Mouse (Mus musculus) embryo, embryonic 9.5 days (tissue): ENCODE measurements at regions not wholly inside any gene's neighbourhood (a gene's known extent, or its start where the extent isn't known, plus 50 kb on each side); places are given as distances from the start of the nearest gene placed in this dataset.
"Not testable (repeated sequence)": the region's sequence is repeated elsewhere in the genome, so short reads cannot be mapped to it uniquely, and the experiment has no call there.

Experiments used
- DNase-seq: peaks from one replicate; pipeline ENCODE4 v3.0.0-alpha.2; 2017; ENCODE audit errors: extremely low spot score

DNA sequence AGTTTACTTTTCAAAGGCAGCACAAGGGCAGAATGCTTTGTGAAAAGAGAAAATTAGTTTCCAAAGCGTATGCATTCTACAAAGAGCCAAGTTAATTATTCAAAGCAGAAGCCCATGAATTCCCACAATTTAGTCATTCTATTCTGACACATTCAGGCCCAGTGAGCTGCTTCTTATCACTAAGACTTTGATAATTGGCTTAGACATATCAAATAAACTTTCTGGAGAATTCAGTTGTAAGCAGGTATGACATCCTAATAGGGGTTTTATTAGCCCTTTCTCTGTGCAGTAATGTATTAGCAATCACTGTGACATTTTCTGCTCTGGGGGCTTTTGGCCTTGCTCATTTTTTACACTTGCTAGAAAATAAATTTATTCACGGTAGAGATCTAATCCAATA, 161.9 kb upstream of the Gm10306 start:
- no peak for DNase-seq

DNA sequence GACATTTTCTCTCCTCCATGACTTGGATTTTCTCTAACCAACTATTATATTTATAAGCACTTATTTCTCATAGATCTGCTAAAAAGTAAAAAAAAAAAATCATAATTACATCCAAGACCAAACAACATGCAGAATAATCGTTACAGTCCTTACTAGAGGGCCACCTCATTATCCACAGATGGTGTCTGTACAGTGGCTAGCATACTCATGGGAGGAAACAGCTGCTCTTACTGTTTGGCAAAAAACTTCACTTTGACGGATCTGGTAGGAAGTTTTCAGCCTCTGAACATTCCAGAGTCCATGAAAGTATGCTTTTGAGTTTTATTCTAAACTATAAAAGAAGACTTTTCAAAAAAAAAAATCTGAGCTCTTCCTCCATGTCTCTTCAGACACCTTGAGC, 159.1 kb upstream of the Gm10306 start:
- DNase-seq, result no peak

DNA sequence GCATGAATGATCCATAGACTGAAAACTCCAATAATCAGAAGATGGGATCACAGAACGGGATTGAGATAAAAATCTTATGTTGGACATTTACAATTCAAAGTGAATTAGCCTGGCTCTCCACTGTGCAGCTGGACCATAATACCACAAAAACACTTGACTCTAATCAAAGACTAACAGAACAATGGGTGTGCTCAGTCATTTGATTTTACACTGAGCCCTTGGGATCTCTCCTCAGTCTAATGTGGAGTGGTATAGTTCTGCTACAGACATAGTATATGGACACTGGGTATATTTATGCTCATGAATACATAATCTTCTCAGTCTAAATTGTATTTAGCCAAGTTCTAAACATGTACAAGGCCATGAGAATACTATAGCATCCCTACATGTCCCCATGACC, 149.4 kb upstream of the Gm10306 start:
- DNase-seq, result no peak

GRCm38 (mm10) chr4:94407503-94407902, 148.8 kb upstream of the Gm10306 start:
- DNase-seq, result no peak

DNA sequence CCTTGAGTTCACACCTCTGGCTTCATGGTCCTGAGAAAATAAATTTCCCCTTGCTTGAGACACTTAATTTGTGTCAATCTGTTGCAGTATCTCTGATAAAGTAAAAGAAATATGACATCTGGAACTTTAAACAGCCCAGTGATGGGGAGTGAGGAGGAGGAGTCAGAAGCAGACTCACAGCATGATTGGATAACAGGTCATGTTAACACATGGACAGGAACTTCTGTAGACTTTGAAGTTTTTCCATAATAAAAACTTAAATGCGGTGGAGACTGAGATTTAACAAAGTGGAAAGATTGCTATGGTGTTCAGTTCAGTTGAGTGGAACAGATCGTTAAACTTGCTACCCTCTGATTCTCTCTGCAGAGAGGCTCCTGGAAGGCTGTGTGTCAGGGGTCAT, 143.7 kb upstream of the Gm10306 start:
- no peak for DNase-seq

DNA sequence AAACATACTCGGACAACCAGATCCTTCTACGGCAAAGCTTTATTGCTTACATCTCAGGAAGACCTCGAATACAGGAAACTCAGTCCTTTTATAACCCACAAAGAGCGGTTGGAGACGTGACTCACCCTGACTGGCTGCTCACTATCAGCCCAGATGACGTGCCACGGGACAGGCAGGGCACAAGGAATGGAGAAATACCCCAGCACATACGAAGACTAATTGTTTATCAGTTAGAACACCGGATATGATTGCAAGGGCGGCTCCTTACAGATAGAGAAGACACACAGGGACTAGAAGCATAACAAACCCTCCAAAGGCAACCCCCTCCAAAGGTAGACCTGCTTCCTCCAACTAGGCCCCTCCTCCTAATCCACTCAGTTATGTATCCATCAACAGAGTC, 130.8 kb upstream of the Gm10306 start:
- DNase-seq, result not testable (repeated sequence)

DNA sequence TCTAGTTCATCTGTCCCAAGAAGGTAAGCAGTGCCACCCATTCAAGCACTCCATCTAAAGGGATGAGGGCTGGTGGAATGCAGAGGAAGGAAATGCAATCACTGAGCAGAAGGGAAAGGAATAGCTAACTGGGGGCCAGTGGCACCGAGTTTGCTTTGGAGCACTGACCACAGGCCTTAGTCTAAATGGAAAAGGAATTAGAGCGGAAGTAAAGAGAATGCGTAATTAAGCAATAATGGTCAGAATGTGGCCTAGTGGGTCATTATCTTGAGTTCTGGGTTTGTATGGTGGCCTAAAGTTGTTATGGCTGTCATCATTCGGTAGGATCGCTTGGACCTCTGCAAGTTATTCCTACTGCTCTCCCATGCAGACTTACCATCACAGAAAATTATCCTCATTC, 128.8 kb upstream of the Gm10306 start:
- no peak for DNase-seq

DNA sequence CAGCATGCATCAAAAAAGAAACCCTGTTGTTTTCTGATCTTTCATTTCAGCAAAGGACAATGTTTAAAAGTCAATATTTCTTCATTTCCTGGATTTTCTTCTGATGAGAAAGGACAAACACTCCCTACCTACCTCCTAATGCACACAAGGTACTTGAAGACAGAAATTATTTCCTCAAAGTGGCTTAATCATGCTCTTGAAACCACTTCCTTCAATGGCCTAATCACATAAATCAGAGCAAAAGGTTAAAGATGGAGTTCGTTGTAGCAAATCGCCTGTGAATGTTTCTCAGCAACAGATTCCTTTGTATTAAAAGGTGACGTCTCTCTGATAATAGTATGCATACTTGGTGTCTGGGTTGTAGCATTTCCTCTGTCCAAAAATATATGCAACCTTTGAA, 124.3 kb upstream of the Gm10306 start:
- no peak for DNase-seq

GRCm38 (mm10) chr4:94437717-94438435, 118.5 kb upstream of the Gm10306 start:
- no peak for DNase-seq

- DNase-seq, result no peak
Measured at GRCm38 (mm10) chr4:94439159-94439836, 117.0 kb upstream of the Gm10306 start.

DNA sequence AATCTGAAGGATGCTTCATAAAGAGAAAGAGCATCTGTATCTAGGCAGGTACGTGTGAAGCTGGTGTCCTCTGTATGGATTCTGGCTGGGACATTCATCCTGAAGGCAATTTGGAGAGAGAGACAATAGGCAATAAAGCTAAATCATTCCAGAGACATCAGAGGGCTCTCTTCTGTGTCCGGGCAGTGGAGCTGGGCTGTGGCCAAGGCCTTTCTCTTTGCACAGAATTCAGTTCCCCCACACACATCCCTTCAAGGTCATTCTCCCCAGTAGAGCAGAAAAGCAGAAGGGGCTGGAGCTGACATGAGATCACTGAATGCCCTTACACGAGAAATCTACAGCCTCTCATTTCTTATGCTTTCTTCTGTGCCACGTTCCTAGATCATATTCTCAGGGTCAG, 109.7 kb upstream of the Gm10306 start:
- DNase-seq, result no peak
